Mouse (Mus musculus): ENCODE measurements around the gene Crhbp. TPM values are rescaled to one million over a fixed set of nuclear protein-coding genes. Genes with fewer than 3 reads are reported as not detected.
A peak's percentile ranks its signal among the peaks of the same experiment; 100 is the strongest.

Crhbp gene
- total RNA-seq (2021): under 1 TPM in 1 of 2 experiments, not detected in 1; 0.29 TPM
- long read RNA-seq, experiment 1: 0 reads
- long read RNA-seq, experiment 2: 0 reads

GRCm38 (mm10) chr13:95444824-95445223, at the start of gene Crhbp:
Crhbp (minus strand) TSS chr13:95444924.
- DNase-seq (ENCODE audit: low spot score in 2 of 2): no peak

DNA sequence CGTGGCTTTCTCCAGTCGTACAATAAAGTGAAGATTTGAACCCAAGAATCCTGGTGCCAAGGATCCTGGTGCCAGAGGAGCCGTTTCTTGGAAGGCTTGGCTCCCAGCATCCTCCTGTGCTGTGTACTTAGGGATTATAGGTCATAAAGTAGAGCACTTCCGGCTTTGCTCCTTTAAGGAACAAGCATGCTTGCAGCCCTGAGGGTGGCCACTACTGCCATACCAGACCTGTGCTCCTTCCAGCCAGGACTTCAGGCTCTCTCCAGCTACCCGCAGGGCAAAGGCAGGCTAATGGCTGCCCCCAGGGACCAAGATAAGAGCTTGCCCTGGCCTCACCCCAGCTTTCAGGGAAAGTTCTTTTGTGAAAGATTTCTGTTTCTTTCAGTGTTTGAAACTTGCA, 48.6 kb upstream of the Crhbp start:
- no peak for DNase-seq (ENCODE audit: low spot score in 2 of 2)

DNA sequence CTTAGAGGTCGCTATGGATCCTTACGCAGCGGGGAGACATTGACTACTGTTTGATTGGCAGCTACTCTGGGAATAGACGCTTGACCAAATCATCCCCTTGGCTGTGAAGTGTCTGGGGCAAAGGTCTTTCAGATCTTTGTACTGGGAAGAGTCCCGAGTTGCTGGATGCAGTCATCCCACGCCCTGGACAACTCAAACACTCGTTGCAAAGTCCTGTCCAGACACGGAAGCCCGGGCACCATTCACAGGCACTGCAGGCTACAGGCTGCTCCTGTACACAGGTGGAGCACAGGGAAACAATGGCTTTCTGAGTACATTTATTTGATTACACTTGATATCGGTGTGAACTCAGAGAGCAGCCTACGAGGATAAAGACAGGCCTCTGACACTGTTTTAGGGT, 46.6 kb upstream of the Crhbp start:
- DNase-seq (ENCODE audit: low spot score in 2 of 2): no peak

DNA sequence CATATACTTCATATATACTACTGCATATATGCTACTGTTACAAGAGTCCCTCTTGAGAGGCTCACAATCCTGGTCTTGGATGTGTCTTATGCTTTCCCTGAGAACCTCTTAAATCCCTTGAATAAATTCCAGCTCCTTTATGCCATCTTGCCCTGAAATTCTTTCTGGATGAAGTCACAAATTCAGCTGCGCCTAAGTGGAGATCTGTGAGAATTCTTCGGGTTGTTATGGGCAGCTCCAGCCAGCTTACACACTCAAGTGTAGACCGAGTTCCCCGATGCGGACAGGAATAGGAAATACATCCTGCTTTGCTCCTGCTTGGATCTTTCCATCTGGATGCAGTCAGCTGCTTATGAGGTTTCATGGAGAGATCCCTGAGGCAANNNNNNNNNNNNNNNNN, 39.9 kb upstream of the Crhbp start:
- DNase-seq (ENCODE audit: low spot score in 2 of 2): no peak

DNA sequence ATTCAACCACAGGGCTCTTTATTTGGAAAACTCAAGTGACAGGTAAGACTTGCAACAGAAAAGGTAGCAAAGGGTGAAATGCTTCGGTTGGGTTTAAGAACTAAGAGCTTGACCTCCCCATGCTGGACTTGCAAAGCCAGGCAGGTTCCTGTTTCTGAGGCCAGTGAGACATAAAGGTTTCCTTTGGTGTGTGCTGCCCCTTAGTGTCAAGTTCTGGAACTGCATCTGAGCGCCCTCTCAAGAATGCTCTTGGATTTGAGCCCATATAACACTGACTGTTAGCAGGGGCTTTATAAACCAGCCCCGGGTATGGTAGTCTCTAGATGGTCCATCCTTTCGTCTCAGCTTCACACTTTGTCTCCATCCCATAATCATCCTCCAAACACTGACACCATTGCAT, 36.7 kb upstream of the Crhbp start:
- DNase-seq (ENCODE audit: low spot score in 2 of 2): peak; percentile 68 to 76

DNA sequence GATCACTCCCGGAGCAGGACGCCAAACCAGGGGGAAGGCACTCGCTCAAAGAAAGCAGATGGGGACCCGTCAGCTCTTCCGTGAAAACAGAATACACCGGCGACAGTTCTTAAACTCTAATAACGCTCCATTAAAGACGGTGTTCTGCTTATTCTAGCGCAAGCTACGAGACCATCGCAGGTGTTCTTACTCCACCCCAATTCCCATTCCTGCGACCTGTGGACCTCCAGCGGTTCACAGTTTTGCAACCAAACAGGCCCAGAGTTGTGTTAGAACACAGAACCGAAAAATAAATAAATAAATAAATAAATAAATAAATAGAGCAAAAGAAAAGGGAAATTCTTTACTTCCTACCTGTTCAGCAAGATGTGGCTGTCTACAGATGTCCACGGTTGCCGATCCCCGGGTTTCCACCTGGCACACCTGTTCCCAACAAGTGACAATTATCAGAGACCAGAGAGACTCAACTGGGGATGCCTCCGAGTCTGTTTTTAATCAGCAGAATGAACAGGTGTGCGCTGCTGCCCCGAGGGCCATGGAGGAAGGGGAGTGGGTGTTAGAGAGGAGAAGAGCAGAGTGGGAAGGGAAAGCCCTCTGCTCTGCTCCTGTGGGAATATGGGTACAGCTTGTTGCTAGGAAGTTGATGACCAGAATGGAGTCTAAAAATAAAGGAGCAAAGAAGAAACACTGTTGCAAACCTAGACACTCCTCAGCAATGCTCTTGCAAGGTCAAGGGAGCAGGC, 34.1 kb upstream of the Crhbp start, which contains the start of gene S100z:
Gene S100z (minus strand): TSS at position 51 of the 743 bp plus-strand sequence.
- no peak for DNase-seq (ENCODE audit: low spot score in 2 of 2)

DNA sequence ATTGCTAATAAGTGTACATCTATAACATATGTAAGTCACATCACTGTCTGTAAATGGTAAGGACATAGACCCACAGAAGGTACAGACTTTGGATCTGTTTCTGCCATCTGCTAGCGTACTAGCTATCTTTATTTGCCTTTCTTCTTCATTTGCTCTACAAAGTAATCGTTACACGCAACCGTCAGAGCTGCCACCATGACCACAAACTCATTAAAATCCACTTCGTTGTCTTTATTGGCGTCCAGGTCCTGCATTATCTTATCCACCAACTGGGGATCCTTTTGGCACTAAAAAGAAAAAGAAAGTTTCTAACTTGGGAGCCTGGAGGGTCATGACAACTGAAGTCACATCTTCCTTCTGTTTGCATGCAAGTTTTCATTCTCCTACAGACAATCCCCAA, 32.4 kb upstream of the Crhbp start:
- DNase-seq (ENCODE audit: low spot score in 2 of 2): no peak

GRCm38 (mm10) chr13:95475124-95475523, 30.4 kb upstream of the Crhbp start:
- no peak for DNase-seq (ENCODE audit: low spot score in 2 of 2)

- DNase-seq (ENCODE audit: low spot score in 2 of 2): no peak
These were observed 29.6 kb upstream of the Crhbp start for GRCm38 (mm10) chr13:95474294-95474693.

GRCm38 (mm10) chr13:95470970-95471369, 26.2 kb upstream of the Crhbp start:
- DNase-seq (ENCODE audit: low spot score in 2 of 2): no peak

GRCm38 (mm10) chr13:95451529-95451928, 6.8 kb upstream of the Crhbp start:
- DNase-seq (ENCODE audit: low spot score in 2 of 2): no peak

DNA sequence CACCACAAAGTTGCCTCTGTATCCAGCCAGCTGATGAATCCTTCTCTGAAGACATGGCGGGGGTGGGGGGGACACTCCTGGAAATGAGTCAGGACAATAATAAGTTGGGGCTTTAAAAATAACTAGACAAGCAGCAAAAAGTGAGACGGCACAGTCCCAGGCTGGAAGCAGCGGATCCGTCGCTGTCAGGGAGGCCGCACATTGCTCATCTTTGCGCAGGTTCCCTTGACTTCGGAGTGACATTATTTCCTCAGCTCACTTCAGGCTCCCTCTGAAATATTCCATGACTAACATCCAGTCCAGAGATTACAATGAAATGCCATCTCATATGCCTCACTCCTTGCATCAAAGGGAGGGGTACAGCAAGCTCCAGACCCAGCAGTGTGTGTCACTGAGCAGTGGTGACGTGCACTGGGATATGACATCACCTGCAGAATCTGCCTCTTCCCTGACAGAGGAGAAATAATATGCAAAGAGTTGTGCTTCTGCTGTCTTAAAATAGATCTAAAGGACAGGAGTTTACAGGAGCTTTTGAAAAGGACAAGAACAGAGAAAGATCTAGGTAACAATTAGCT, 6.0 kb upstream of the Crhbp start:
- peak in 1 of 2 experiments; percentile 20 for DNase-seq (ENCODE audit: low spot score in 2 of 2)

DNA sequence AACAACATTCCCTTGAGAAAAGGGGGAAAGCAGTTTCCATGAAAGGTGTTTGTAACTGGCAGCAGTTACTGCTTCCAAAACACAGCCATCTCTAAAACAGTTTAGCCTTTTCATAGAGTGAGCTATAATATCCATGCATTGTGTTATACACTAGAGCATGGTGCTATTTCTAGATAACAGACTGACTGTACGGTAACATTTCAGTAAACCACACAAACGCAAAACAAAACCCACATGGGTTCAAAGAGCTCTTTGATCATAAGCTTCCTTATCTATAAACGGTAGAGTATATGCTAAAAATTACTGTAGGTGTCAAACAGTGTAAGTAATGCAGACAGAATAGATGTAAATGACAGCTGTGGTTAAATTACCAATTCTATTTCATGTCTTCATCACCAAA, 5.0 kb upstream of the Crhbp start:
- DNase-seq (ENCODE audit: low spot score in 2 of 2): no peak

GRCm38 (mm10) chr13:95444291-95444690, 433 bp downstream of the Crhbp start:
- DNase-seq (ENCODE audit: low spot score in 2 of 2): no peak

DNA sequence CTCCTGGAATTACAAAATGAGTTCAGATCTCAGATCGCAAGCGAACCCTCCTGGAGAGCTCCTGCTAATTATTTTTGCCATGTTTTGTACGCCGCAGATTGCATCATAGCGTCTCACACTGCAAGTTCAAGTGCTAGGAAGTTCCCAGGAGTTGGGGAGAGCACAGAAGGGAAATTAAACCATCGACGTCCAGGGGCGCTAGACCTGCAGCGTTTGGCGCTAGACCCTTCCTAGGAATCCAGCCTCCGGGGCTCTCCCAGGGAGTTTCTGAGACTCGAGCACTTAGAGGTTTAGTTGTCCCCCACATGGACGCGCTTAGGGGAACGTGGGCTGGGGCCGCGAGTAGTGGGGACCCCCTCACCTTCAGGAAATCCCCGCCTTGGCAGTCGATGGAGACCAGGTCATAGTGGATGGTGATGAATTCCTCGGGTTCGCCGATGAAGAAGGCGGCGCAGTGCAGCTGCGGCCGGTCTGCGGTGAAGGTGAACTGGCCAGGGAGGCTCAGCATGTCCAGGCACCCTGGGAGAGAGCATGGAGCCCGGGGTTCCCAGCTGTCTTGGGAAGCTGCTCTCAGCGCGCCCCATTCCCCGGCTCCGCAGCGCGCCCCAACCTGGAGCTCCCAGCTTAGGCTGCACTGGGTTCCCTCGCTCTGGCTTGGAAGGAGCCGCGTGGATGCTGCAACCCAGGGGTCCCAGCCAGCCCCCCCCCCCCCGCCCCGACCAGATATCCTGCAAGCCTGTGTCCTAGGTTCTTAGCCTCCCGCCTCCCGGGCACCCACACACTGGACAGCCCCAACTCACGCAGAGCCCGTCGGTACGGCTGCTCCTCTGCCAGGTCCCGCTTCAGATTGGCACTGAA, 1.1 kb downstream of the Crhbp start:
- no peak for DNase-seq (ENCODE audit: low spot score in 2 of 2)

DNA sequence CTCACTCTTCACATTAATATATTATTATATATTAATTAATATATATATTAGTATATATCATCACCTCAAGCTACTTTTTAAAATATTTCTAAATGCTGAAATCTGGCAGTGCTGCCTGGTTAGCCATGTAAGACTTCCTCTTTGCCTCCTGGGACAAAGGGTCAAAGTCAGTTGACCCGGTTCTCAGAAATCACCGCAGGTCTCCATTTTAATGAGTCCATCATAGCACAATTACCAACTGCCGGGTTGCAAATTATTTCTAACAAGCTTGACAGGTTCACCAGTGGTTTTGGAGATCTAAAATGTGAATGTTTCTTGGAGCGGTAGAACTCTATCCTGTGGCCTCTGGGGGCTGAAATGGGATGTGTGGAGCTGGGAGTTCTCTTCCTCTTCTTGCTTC, 1.8 kb downstream of the Crhbp start:
- no peak for DNase-seq (ENCODE audit: low spot score in 2 of 2)

GRCm38 (mm10) chr13:95439569-95439968, 5.2 kb downstream of the Crhbp start:
- DNase-seq (ENCODE audit: low spot score in 2 of 2): no peak

GRCm38 (mm10) chr13:95431760-95432159, 13.0 kb downstream of the Crhbp start:
- DNase-seq (ENCODE audit: low spot score in 2 of 2): no peak

DNA sequence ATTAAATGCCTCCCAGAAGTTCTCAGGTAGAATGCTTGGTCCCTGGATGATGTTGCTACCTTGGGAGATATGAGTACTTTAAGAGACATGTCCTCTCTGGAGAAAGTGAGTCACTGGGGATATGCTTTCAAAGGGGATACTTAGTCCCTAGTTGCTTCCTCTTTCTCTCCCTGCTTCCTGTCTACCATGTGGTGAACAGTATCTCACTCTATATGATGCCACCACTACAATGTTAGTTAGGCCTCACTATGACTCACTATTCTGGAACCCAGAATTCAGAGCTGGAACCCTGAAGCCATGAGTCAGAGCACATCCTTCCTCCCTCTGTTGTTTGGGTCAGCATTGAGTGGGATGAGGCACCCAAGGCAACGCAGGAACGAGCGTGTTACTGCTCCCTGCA, 17.2 kb downstream of the Crhbp start:
- DNase-seq (ENCODE audit: low spot score in 2 of 2): no peak

- DNase-seq (ENCODE audit: low spot score in 2 of 2): no peak
These were observed 18.3 kb downstream of the Crhbp start for GRCm38 (mm10) chr13:95426421-95426820.

GRCm38 (mm10) chr13:95425484-95425883, 19.2 kb downstream of the Crhbp start:
- DNase-seq (ENCODE audit: low spot score in 2 of 2): no peak

GRCm38 (mm10) chr13:95424932-95425331, 19.8 kb downstream of the Crhbp start:
- DNase-seq (ENCODE audit: low spot score in 2 of 2): no peak
